Mouse (Mus musculus): Measurements from ENCODE around the gene Gm20897. TPM values are rescaled to one million over a fixed set of nuclear protein-coding genes. Genes with fewer than 3 reads are reported as not detected.
"Not testable (repeated sequence)": the region's sequence is repeated elsewhere in the genome, so short reads cannot be mapped to it uniquely, and the experiment has no call there.

The Gm20897 gene
- polyA plus RNA-seq (2014; fragmentation: Nextera tagmentation; extraction: Ambion mirVana), result not detected in 2 replicates

DNA sequence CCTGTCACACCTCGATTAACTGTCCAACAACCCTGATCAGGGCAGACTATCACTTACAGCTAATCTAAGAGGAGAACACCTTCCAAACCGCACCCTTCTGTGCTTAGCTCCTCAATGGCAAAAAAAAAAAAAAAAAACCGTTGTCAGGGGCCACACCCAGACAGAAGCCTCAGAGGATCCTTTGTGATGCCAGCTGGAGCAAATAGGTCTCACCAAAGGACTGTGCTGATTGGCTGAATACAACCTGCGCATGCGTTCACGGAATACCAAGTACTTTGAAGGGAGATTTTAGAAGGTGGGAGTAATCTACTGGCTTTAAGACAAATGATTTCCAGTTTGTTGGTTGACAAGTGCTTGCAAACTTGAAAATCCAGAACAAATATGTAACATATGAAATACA, at the start of gene Gm20897:
Gm20897 (minus strand) TSS at position 101 of the 400 bp plus-strand sequence.
- not testable (repeated sequence) for H3K36me3 ChIP-seq (ENCODE audit: control insufficient read depth, insufficient read depth, low read length); H3K9me3 ChIP-seq (ENCODE audit: control insufficient read depth, low read length); H3K4me1 ChIP-seq (ENCODE audit: control insufficient read depth, insufficient read depth, low read length); H3K27me3 ChIP-seq (ENCODE audit: control insufficient read depth, insufficient read depth, low read length); H3K4me3 ChIP-seq (ENCODE audit: low read depth, low read length); DNase-seq (ENCODE audit: low spot score); H3K27ac ChIP-seq (ENCODE audit: low read depth, low read length); H3K9ac ChIP-seq (ENCODE audit: low read length); ATAC-seq (ENCODE audit: insufficient read depth, low FRiP score, low TSS enrichment); H3K4me2 ChIP-seq (ENCODE audit: low read depth)
- WGBS, result 100% methylated on average over 3 of the region's 6 CpGs

Other genes with a start within 250 kb of the Gm20897 start
- not detected in 2 replicates for gene Gm21732, start 73.5 kb upstream of the Gm20897 start, polyA plus RNA-seq (2014; fragmentation: Nextera tagmentation; extraction: Ambion mirVana)